Mouse (Mus musculus): ENCODE measurements around the gene Prr9. TPM values are rescaled to one million over a fixed set of nuclear protein-coding genes. Genes with fewer than 3 reads are reported as not detected.

The Prr9 gene
- not detected for total RNA-seq (2021)

GRCm38 (mm10) chr3:92123847-92124246, at the start of gene Prr9:
Gene Prr9, minus strand, starts transcription at chr3:92123947.
- intact Hi-C loops (cut with DNase I): no loop called here

DNA sequence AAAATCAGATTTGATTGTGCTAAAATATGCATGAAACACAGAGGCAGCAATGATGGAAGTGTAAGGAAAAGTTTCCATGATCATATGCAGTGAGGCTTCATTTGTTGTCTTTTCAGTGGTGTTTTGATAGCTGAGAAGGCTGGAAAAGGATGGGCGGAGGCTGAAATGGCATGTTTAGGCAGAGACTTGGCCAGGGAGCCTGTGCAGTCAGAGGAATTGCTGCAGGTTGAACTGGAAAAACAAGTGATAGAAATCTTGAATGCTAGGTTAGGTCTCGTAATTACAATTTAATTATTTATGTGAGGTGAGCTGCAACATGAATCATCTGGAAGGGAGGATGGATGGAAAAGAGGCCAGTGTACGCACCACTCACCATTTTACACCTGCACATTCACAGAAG, 46.1 kb upstream of the Prr9 start:
- DNase-seq (ENCODE audit: extremely low spot score in 1 of 2, low spot score in 2 of 2): no peak
- intact Hi-C loops (cut with DNase I): no loop called here

More at GRCm38 (mm10) chr3:92123847-92124246, at the start of gene Prr9:
- DNase-seq (ENCODE audit: extremely low spot score in 1 of 2, low spot score in 2 of 2): no peak

DNA sequence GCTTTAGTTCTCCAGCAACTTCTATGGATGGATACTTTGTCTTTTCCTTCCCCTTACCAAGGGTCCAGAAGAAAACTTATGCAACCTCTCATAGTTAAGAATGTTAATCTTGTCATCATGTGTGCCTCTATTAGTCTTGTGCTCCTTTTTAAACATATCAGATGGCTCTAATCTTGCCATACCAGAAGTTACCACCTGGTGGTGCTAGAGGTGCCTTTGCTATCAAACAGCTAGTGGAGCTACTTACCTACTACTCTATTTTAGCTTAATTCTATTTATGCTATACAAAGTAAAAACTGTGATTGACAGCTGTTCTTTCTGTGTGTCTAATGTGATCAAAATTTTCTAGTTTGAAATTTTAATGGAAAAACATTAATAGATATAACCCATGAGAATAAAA, 29.6 kb upstream of the Prr9 start:
- intact Hi-C loops (cut with DNase I): loop anchor here (10.0 kb wide), 2 partner anchors 751 to 851 kb away; no protein-coding TSS in a partner anchor
- peak; percentile 21 to 26 for DNase-seq (ENCODE audit: extremely low spot score in 1 of 2, low spot score in 2 of 2)

GRCm38 (mm10) chr3:92150631-92151277, 27.0 kb upstream of the Prr9 start:
- intact Hi-C loops (cut with DNase I): loop anchor here (2.0 to 10.0 kb wide), 3 partner anchors 362 to 854 kb away; no protein-coding TSS in a partner anchor
- DNase-seq (ENCODE audit: extremely low spot score in 1 of 2, low spot score in 2 of 2): peak; percentile 23 to 71

DNA sequence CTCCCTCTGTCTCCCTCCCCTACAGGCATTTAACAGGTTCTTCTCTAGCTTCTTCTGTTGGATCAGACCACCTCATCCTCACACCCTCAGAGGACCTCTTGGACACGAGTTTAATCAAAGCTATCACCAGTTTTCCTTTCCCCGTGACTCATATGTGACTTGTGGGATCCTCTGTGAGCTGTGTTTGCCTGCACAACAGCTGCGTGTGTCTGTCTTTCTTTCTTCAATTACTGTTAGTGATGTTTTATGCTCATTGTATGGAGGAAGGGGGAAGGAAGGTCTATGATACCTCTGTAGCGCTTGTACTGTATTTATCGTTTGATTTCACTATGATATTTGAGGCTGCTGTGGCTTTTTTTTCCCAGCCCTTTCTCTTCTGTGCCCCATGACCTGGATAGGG, 24.2 kb upstream of the Prr9 start:
- no peak for DNase-seq (ENCODE audit: extremely low spot score in 1 of 2, low spot score in 2 of 2)
- intact Hi-C loops (cut with DNase I): loop anchor here (10.0 kb wide), 1 partner anchor 887 kb away; no protein-coding TSS in a partner anchor

GRCm38 (mm10) chr3:92147420-92147819, 23.7 kb upstream of the Prr9 start:
- DNase-seq (ENCODE audit: extremely low spot score in 1 of 2, low spot score in 2 of 2): no peak
- intact Hi-C loops (cut with DNase I): loop anchor here (10.0 kb wide), 1 partner anchor 887 kb away; no protein-coding TSS in a partner anchor

GRCm38 (mm10) chr3:92142644-92143043, 18.9 kb upstream of the Prr9 start, which contains the start of gene Lelp1:
Gene Lelp1, minus strand, starts transcription at chr3:92142744.
- intact Hi-C loops (cut with DNase I): loop anchor here (10.0 kb wide), 1 partner anchor 892 kb away; no protein-coding TSS in a partner anchor

GRCm38 (mm10) chr3:92120902-92121301, 2.8 kb downstream of the Prr9 start:
- DNase-seq (ENCODE audit: extremely low spot score in 1 of 2, low spot score in 2 of 2): no peak
- intact Hi-C loops (cut with DNase I): no loop called here

More at GRCm38 (mm10) chr3:92142644-92143043, 18.9 kb upstream of the Prr9 start, which contains the start of gene Lelp1:
- no peak for DNase-seq (ENCODE audit: extremely low spot score in 1 of 2, low spot score in 2 of 2)

GRCm38 (mm10) chr3:92117930-92118329, 5.8 kb downstream of the Prr9 start:
- DNase-seq (ENCODE audit: extremely low spot score in 1 of 2, low spot score in 2 of 2): no peak
- intact Hi-C loops (cut with DNase I): no loop called here

GRCm38 (mm10) chr3:92111526-92111925, 12.2 kb downstream of the Prr9 start:
- DNase-seq (ENCODE audit: extremely low spot score in 1 of 2, low spot score in 2 of 2): no peak
- intact Hi-C loops (cut with DNase I): no loop called here

GRCm38 (mm10) chr3:92110790-92111189, 13.0 kb downstream of the Prr9 start:
- intact Hi-C loops (cut with DNase I): no loop called here
- no peak for DNase-seq (ENCODE audit: extremely low spot score in 1 of 2, low spot score in 2 of 2)

GRCm38 (mm10) chr3:92106582-92106981, 17.2 kb downstream of the Prr9 start:
- DNase-seq (ENCODE audit: extremely low spot score in 1 of 2, low spot score in 2 of 2): peak; percentile 10 to 28
- intact Hi-C loops (cut with DNase I): loop anchor here (5.0 kb wide), 1 partner anchor 54 kb away; no protein-coding TSS in a partner anchor

DNA sequence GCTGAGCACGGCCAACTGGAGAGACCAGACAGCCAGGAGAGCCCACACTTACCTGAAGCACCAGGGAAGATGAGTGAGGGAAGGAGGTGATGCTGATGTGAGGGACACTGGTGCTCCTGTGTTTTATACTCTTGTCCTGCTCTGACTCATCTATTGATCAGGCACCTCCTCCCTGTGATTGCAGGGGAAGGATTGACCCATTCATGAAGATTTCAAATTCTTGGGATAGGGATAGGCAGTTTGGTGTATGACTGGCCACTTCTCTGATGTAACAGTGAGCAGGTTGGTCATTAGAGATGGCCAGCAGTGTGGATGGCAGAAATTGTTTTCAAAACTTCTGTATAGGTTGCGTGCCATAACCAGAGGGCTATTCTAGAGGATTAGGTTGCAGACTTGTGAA, 40.7 kb downstream of the Prr9 start, which contains the start of gene Lor:
Lor (minus strand) TSS at position 101 of the 400 bp plus-strand sequence.
- intact Hi-C loops (cut with DNase I): no loop called here

DNA sequence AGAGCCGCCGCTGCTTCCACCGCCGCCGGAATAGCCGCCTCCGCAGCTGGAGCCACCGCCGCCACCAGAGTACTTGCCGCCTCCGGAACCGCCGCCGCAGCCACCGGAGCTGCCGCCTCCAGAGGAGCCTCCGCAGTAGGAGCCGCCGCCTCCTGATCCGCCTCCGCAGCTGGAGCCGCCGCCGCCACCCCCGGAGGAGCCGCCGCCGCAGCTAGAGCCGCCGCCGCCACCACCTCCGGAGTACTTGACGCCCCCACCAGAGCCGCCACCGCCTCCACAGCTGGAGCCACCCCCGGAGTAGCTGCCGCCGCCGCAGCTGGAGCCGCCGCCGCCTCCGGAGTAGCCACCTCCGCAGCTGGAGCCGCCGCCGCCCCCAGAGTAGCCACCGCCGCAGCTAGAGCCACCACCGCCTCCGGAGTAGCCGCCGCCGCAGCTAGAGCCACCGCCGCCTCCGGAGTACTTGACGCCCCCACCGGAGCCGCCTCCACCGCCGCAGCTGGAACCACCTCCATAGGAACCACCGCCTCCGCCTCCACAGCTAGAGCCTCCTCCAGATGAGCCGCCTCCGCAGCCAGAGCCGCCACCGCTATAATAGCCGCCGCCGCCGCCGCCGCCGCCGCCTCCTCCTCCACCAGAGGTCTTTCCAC, 42.3 kb downstream of the Prr9 start:
- intact Hi-C loops (cut with DNase I): no loop called here
- peak; percentile 7 to 70 for DNase-seq (ENCODE audit: extremely low spot score in 1 of 2, low spot score in 2 of 2)

More for the DNA sequence above, 40.7 kb downstream of the Prr9 start, which contains the start of gene Lor:
- no peak for DNase-seq (ENCODE audit: extremely low spot score in 1 of 2, low spot score in 2 of 2)

- DNase-seq (ENCODE audit: extremely low spot score in 1 of 2, low spot score in 2 of 2): peak; percentile 46 to 88
- intact Hi-C loops (cut with DNase I): no loop called here
These were observed 43.1 kb downstream of the Prr9 start for GRCm38 (mm10) chr3:92080462-92081284.
